Mouse (Mus musculus) liver, embryonic 14.5 days (tissue): ENCODE data around the gene Gm49387.

Experiments
- CTCF ChIP-seq: IDR thresholded peaks from 2 replicates; pipeline ENCODE4 v1.5.1; 2016; ENCODE audit warnings: antibody characterized with exemption, low read depth, control low read depth
- EP300 ChIP-seq: IDR thresholded peaks from 2 replicates; pipeline ENCODE4 v1.6.1; 2016; ENCODE audit warnings: antibody characterized with exemption, low read depth

- TF ChIP-seq CTCF (no peak), EP300 (no peak)
Measured at GRCm38 (mm10) chr14:31647991-31648390, 7.3 kb upstream of the Gm49387 start.
